Mouse (Mus musculus): Measurements from ENCODE around the gene F12. TPM values are rescaled to one million over a fixed set of nuclear protein-coding genes. Genes with fewer than 3 reads are reported as not detected.
"Not testable (repeated sequence)": the region's sequence is repeated elsewhere in the genome, so short reads cannot be mapped to it uniquely, and the experiment has no call there.

F12 gene
- polyA plus RNA-seq, 1 experiment, result 0.41 TPM

- peaks cover 35% of the 10 kb centered on the region for H3K4me1 ChIP-seq (ENCODE audit: control insufficient read depth, insufficient read depth, insufficient read length, low read length)
- H3K27ac ChIP-seq (ENCODE audit: insufficient read depth, low read depth, low read length), result peak overlapping the region; percentile 88
- TF ChIP-seq POLR2A (IDR thresholded peaks at IDR 0.05; ENCODE audit: low read depth, low read length), result no peak
- TF ChIP-seq CTCF (IDR thresholded peaks at IDR 0.05; ENCODE audit: extremely low read depth, insufficient read length, insufficient replicate concordance, low read depth, low read length), result no peak
- peaks cover 6% of the 10 kb centered on the region for H3K36me3 ChIP-seq (ENCODE audit: control insufficient read depth, insufficient read depth, low read length)
- under 1% methylated on average over 63 of the region's 66 CpGs for WGBS
- no peaks in the 10 kb centered on the region for H3K27me3 ChIP-seq (ENCODE audit: control insufficient read depth, insufficient read depth, low read length)
- H3K4me3 ChIP-seq (ENCODE audit: low read depth, low read length), result peak overlapping the region; percentile 80
Measured at GRCm38 (mm10) chr13:55445361-55446091, 18.9 kb upstream of the F12 start.

DNA sequence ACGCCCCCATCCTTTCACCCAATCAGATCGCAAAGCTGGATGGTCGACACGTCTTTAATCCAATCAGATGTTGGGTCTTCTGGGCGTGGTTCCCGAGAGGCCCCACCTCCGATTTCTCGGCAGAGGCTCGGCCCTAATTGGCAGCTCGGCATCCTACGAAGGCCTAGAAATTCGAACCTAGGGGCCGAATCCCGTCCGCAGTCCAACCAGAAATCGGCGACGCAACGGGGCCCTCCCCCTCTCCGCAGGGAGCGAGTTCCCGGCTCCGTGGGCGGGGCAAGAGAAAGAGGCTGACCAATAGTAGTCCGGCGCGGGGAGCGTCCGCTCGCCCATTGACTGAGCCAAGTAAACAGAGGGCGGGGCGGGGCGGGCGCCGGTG, 18.3 kb upstream of the F12 start, which contains the start of gene Grk6:
Gene Grk6 (plus strand): TSS at position 136 of the 379 bp plus-strand sequence.
- Histone ChIP-seq H3K4me3 (ENCODE audit: low read depth, low read length) (peak within 1 kb of the TSS; percentile 80), H3K36me3 (ENCODE audit: control insufficient read depth, insufficient read depth, low read length) (peaks cover under 1% of the 10 kb centered on the region; the same call in 1 of the 2 replicates), H3K27me3 (ENCODE audit: control insufficient read depth, insufficient read depth, low read length) (no peaks in the 10 kb centered on the region), H3K4me1 (ENCODE audit: control insufficient read depth, insufficient read depth, insufficient read length, low read length) (peaks cover 30% of the 10 kb centered on the region), H3K27ac (ENCODE audit: insufficient read depth, low read depth, low read length) (peak within 1 kb of the TSS; percentile 89)
- WGBS, result under 1% methylated on average over 33 of the region's 35 CpGs
- no peak for TF ChIP-seq POLR2A (IDR thresholded peaks at IDR 0.05; ENCODE audit: low read depth, low read length)
- TF ChIP-seq CTCF (IDR thresholded peaks at IDR 0.05; ENCODE audit: extremely low read depth, insufficient read length, insufficient replicate concordance, low read depth, low read length), result no peak

DNA sequence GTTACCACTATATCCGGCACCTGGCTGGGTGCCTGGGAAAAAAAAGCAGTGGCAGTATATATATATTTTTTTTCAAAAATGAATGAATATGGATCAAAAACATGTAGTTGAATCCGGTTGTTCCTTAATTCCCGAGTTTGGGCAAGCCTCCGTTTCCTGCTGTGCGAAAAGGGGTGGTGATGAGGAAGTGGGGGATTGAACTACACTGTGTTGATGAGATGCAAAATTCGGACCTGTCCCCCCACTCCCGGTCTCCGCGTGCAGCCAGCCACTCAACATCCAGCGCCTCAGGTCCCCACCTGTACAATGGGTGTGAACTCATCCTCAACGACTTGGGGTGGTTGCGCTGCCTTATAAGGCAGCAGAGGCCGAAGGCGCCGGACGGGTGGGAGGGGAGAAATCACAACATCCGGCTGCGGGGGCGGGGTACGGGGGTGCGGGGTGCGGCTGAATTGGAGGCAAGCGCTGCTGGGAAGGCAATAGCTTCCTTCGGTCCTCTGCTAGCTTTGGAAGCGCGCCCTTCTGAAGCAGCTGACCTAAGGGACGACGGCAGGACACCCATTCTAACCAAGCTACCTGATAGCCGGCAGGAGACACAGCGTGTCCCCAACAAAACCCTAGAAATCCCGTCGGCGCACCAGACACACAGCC, 17.8 kb upstream of the F12 start:
- H3K27me3 ChIP-seq (ENCODE audit: control insufficient read depth, insufficient read depth, low read length), result no peaks in the 10 kb centered on the region
- peak; percentile 54; the same call in 1 of the 2 replicates for TF ChIP-seq POLR2A (IDR thresholded peaks at IDR 0.05; ENCODE audit: low read depth, low read length)
- no peak for TF ChIP-seq CTCF (IDR thresholded peaks at IDR 0.05; ENCODE audit: extremely low read depth, insufficient read length, insufficient replicate concordance, low read depth, low read length)
- peaks cover 26% of the 10 kb centered on the region for H3K4me1 ChIP-seq (ENCODE audit: control insufficient read depth, insufficient read depth, insufficient read length, low read length)
- H3K4me3 ChIP-seq (ENCODE audit: low read depth, low read length), result peak overlapping the region; percentile 72
- whole genome bisulfite sequencing, result under 1% methylated on average over 33 of the region's 33 CpGs
- peak overlapping the region; percentile 89 for H3K27ac ChIP-seq (ENCODE audit: insufficient read depth, low read depth, low read length)
- no peaks in the 10 kb centered on the region for H3K36me3 ChIP-seq (ENCODE audit: control insufficient read depth, insufficient read depth, low read length)

DNA sequence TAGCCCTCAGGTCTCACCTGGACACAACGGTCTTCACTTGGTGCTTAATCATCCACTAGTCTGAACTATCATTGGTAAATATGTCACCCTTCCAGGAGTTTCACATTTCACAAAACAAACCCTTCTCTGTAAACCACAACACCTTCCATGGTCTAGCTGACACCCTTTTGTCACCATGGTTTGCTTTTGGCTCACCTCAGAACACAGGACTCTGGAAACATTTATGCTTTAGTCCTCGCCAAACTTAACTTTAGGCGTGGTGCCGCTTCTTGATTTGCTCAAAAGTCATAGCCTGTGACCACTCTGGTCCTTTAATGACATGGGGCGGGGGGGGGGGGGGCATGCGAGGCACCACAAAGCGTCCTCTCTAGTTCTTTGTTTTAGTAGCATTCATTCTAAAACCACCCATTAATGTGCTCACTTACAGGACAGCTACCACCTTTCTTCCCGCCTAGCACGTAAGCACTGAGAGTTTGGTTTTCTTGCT, 17.2 kb upstream of the F12 start:
- TF ChIP-seq POLR2A (IDR thresholded peaks at IDR 0.05; ENCODE audit: low read depth, low read length) (no peak), CTCF (IDR thresholded peaks at IDR 0.05; ENCODE audit: extremely low read depth, insufficient read length, insufficient replicate concordance, low read depth, low read length) (no peak)
- Histone ChIP-seq H3K4me1 (ENCODE audit: control insufficient read depth, insufficient read depth, insufficient read length, low read length) (peaks cover 20% of the 10 kb centered on the region), H3K27me3 (ENCODE audit: control insufficient read depth, insufficient read depth, low read length) (no peaks in the 10 kb centered on the region), H3K4me3 (ENCODE audit: low read depth, low read length) (no peak overlapping the region), H3K36me3 (ENCODE audit: control insufficient read depth, insufficient read depth, low read length) (no peaks in the 10 kb centered on the region), H3K27ac (ENCODE audit: insufficient read depth, low read depth, low read length) (peak overlapping the region; percentile 89)
- WGBS, result 16% methylated on average over 9 of the region's 9 CpGs

DNA sequence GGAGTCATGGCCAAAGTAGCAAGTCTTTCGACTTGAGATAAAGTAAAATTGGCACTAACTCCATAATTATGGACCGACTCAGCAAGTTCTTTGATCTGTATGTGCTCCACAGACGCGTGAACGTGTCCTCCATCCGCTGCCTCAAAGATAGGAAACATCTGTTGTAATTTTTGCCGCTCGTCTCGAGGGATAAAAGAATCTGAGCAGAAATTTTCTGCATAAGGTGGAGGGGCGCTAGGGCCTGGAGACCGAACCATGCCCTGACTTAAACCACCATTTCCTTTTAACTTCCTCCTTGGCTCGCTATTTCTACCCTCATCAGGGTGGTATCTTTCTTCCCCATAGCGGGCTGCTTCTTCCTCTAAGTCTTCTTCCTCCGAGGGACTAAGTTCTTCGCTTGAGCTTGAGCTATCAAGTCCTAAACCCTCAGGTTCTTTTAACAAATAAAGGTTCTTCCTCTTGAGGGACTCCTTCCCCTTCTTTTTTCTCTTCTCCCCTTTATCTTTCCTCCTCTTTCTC, 10.6 kb upstream of the F12 start:
- H3K4me3 ChIP-seq (ENCODE audit: low read depth, low read length); H3K36me3 ChIP-seq (ENCODE audit: control insufficient read depth, insufficient read depth, low read length); H3K27me3 ChIP-seq (ENCODE audit: control insufficient read depth, insufficient read depth, low read length); H3K4me1 ChIP-seq (ENCODE audit: control insufficient read depth, insufficient read depth, insufficient read length, low read length); H3K27ac ChIP-seq (ENCODE audit: insufficient read depth, low read depth, low read length): not testable (repeated sequence)
- 85% methylated on average over 15 of the region's 15 CpGs for WGBS

DNA sequence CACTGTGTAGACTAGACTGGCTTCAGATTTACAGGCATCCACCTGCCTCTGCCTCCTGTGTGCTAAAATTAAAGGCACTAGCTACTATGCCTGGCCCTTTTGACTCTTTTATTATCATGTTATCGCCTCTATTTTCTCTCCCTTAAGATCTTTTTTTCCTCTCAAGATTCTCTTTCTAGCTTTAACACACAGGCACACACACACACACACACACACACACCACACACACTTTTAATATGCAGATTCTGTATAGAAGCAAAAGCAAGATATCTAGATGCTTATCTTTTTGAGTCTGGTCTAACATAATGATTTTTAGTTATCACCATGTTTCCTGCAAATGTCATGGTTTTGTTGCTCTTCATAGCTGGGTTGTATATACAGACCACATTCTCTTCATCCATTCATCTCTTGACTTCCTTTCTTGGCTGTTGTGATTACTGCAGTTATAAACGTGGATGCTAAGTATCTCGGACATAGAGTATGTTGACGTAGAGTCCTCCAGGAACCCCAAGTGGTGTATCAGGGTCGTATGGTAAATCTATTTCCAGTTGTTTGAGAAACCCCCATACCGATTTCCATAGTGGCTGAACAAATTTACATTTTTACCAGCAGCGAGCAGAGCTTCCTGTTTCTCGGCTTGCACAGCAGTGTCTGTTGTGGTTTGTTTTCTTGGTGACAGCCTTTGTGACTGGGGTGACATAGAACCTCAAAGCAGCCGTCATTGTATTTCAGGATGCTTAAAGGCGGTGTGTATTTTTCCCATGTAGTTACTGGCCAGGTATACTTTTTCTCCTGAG, 5.5 kb upstream of the F12 start:
- WGBS, result 57% methylated on average over 10 of the region's 10 CpGs
- H3K4me3 ChIP-seq (ENCODE audit: low read depth, low read length), result no peak overlapping the region

More for the DNA sequence above, 5.5 kb upstream of the F12 start:
- H3K4me1 ChIP-seq (ENCODE audit: control insufficient read depth, insufficient read depth, insufficient read length, low read length), result peaks cover 5% of the 10 kb centered on the region; the same call in 1 of the 2 replicates
- H3K36me3 ChIP-seq (ENCODE audit: control insufficient read depth, insufficient read depth, low read length), result no peaks in the 10 kb centered on the region
- TF ChIP-seq POLR2A (IDR thresholded peaks at IDR 0.05; ENCODE audit: low read depth, low read length), result no peak
- TF ChIP-seq CTCF (IDR thresholded peaks at IDR 0.05; ENCODE audit: extremely low read depth, insufficient read length, insufficient replicate concordance, low read depth, low read length), result no peak
- no peaks in the 10 kb centered on the region for H3K27me3 ChIP-seq (ENCODE audit: control insufficient read depth, insufficient read depth, low read length)
- peak overlapping the region; percentile 77 for H3K27ac ChIP-seq (ENCODE audit: insufficient read depth, low read depth, low read length)
